Mouse (Mus musculus): ENCODE measurements around the gene Gm17268. TPM values are rescaled to one million over a fixed set of nuclear protein-coding genes. Genes with fewer than 3 reads are reported as not detected.
A peak's percentile ranks its signal among the peaks of the same experiment; 100 is the strongest.

Gene Gm17268
- total RNA-seq, 1 experiment: not detected

DNA sequence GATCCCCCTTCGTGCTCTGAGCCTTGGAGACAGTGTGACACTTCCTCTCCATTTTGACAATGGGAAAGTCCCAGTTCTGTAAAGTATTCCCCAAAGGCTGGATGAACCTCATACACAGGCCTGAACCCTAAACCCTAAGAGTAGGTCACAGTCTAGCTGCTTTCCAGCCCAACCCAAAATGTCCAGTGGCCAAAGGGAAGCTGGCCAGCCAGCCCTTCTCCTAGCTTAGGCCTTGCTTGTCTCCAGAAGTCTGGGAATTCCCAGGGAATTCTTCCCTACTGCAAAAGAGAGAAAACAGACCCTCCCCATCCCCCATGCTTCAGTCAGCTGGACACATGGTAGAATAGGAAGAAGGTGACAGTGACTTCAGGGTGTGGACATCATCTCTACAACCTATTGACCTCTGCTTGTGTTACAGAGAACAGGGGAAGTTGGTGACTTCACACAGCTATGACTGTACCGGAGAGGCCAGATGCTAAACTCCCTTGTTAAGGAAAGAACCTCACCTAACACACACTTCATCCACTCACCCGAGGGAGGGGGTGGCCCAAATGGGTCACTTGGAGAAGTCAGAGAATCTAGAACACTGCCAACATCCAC is 22.1 kb downstream of the Gm17268 start:
- in situ Hi-C loops (cut with MboI; ENCODE audit: low sequenced_read_pairs in 2 of 2, unreplicated experiment in 2 of 2): no loop called here

DNA sequence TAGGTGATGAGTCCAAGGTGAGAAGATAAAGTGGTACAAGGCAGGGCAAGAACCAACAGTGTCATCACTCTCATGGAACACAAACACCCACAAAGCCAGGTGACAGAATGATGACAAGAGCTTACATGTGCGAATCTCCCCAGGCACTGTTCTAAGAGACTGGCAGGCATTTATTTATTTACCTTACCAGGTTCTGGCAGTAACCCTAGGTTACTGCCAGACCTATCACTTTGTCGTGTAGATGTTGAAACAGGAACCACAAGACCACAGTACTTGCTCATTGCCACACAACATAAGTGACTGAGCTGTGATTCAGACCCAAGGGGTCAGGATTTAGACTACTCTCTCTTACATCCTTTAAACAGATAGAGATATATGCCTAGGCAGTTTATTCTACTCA is 23.3 kb downstream of the Gm17268 start:
- no peak for TF ChIP-seq HCFC1 (IDR thresholded peaks at IDR 0.05; ENCODE audit: borderline replicate concordance, insufficient read depth, low read length)
- TF ChIP-seq ZNF384 (IDR thresholded peaks at IDR 0.05; ENCODE audit: low read depth, low read length): no peak
- no peak for TF ChIP-seq CHD2 (IDR thresholded peaks at IDR 0.05; ENCODE audit: low read depth, low read length)
- no peak for TF ChIP-seq ZC3H11A (IDR thresholded peaks at IDR 0.05; ENCODE audit: borderline replicate concordance, low read depth, low read length)
- TF ChIP-seq MAFK (IDR thresholded peaks at IDR 0.05; ENCODE audit: insufficient read depth, low read depth, low read length): no peak
- Histone ChIP-seq H3K4me3 (ENCODE audit: insufficient read depth in 1 of 2, low read depth in 1 of 2, low read length in 2 of 2, poor library complexity in 1 of 2, severe bottlenecking in 1 of 2) (no peak overlapping the region), H3K36me3 (ENCODE audit: control insufficient read depth, insufficient read depth, low read length, poor library complexity, severe bottlenecking) (no peaks in the 10 kb centered on the region), H3K9ac (ENCODE audit: insufficient read depth, low read depth, low read length, poor library complexity, severe bottlenecking) (no peak overlapping the region), H3K27ac (ENCODE audit: insufficient read depth, low read depth, low read length, poor library complexity, severe bottlenecking) (no peak overlapping the region), H3K9me3 (ENCODE audit: control insufficient read depth, insufficient read depth, low read depth, low read length) (no peaks in the 10 kb centered on the region), H3K4me1 (ENCODE audit: control insufficient read depth in 2 of 2, insufficient read depth in 2 of 2, low read length in 2 of 2, poor library complexity in 1 of 2) (no peaks in the 10 kb centered on the region)
- in situ Hi-C loops (cut with MboI; ENCODE audit: low sequenced_read_pairs in 2 of 2, unreplicated experiment in 2 of 2): no loop called here
- no peak for DNase-seq (ENCODE audit: low read depth, low spot score)

More for the DNA sequence above, 22.1 kb downstream of the Gm17268 start:
- TF ChIP-seq MAFK (IDR thresholded peaks at IDR 0.05; ENCODE audit: insufficient read depth, low read depth, low read length) (no peak), HCFC1 (IDR thresholded peaks at IDR 0.05; ENCODE audit: borderline replicate concordance, insufficient read depth, low read length) (no peak), ZNF384 (IDR thresholded peaks at IDR 0.05; ENCODE audit: low read depth, low read length) (no peak), CHD2 (IDR thresholded peaks at IDR 0.05; ENCODE audit: low read depth, low read length) (no peak), ZC3H11A (IDR thresholded peaks at IDR 0.05; ENCODE audit: borderline replicate concordance, low read depth, low read length) (no peak)
- Histone ChIP-seq H3K4me3 (ENCODE audit: insufficient read depth in 1 of 2, low read depth in 1 of 2, low read length in 2 of 2, poor library complexity in 1 of 2, severe bottlenecking in 1 of 2) (no peak overlapping the region), H3K36me3 (ENCODE audit: control insufficient read depth, insufficient read depth, low read length, poor library complexity, severe bottlenecking) (no peaks in the 10 kb centered on the region), H3K9ac (ENCODE audit: insufficient read depth, low read depth, low read length, poor library complexity, severe bottlenecking) (no peak overlapping the region), H3K27ac (ENCODE audit: insufficient read depth, low read depth, low read length, poor library complexity, severe bottlenecking) (no peak overlapping the region), H3K9me3 (ENCODE audit: control insufficient read depth, insufficient read depth, low read depth, low read length) (no peaks in the 10 kb centered on the region), H3K4me1 (ENCODE audit: control insufficient read depth in 2 of 2, insufficient read depth in 2 of 2, low read length in 2 of 2, poor library complexity in 1 of 2) (no peaks in the 10 kb centered on the region)
- DNase-seq (ENCODE audit: low read depth, low spot score): no peak

DNA sequence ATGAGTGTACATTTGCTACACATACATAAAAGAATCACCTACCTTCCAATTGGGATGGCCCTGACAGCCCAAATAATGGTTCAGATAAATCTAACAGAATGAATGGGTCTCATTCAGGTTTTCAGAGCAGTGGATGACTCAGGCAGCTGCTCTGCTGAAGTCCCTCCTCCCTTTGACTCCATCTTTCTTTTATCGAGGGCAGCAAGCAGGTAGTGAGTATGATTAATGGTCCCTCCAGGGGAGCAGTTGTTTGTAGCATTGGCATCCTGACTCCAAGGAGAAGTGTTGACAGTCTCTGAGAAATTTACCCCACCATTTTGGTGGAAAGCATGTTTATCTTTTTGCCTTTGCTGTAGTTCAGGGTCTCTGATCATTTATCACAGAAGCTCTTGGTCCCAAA is 24.6 kb downstream of the Gm17268 start:
- Histone ChIP-seq H3K36me3 (ENCODE audit: control insufficient read depth, insufficient read depth, low read length, poor library complexity, severe bottlenecking) (no peaks in the 10 kb centered on the region), H3K27ac (ENCODE audit: insufficient read depth, low read depth, low read length, poor library complexity, severe bottlenecking) (no peak overlapping the region), H3K4me3 (ENCODE audit: insufficient read depth in 1 of 2, low read depth in 1 of 2, low read length in 2 of 2, poor library complexity in 1 of 2, severe bottlenecking in 1 of 2) (no peak overlapping the region), H3K9me3 (ENCODE audit: control insufficient read depth, insufficient read depth, low read depth, low read length) (no peaks in the 10 kb centered on the region), H3K4me1 (ENCODE audit: control insufficient read depth in 2 of 2, insufficient read depth in 2 of 2, low read length in 2 of 2, poor library complexity in 1 of 2) (no peaks in the 10 kb centered on the region), H3K9ac (ENCODE audit: insufficient read depth, low read depth, low read length, poor library complexity, severe bottlenecking) (no peak overlapping the region)
- TF ChIP-seq CHD2 (IDR thresholded peaks at IDR 0.05; ENCODE audit: low read depth, low read length) (no peak), HCFC1 (IDR thresholded peaks at IDR 0.05; ENCODE audit: borderline replicate concordance, insufficient read depth, low read length) (no peak)
- in situ Hi-C loops (cut with MboI; ENCODE audit: low sequenced_read_pairs in 2 of 2, unreplicated experiment in 2 of 2): no loop called here
- no peak for DNase-seq (ENCODE audit: low read depth, low spot score)

DNA sequence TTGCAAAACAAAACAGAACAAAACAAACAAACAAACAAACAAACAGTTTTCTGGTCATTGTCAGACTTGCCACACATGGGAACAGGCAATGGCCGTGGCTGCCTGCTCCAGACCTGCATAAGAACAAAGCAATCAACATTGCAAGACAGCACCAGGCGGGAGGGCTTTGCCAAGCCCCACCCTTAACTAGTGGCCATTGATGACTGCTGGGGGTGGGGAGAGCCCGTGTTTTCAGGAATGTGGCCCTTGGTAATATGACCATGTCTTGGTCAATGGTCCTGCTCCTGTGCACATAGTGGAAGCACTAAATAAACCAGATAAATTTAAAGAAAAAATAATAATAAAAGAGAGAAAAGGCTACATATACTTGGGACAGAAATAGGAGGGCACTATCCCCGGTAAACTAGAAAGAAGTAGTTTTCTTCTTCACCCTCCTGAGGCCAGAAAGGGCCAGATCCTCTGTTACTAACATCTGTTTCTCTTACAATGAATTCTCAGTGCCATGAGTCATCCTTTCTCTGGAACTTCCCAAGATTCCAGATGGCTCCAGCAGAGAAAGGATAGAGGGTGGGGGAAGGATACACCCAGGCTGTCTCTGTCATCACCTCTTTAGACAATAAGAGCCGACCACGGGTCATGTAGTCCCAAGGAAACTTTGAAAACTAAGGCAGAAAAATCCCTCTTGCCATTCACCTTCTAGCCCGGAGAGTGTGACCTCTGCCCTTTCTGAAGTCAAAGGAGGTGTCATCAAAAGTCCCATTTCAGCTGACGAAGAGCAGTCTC is 26.8 kb downstream of the Gm17268 start:
- no peaks in the 10 kb centered on the region for H3K36me3 ChIP-seq (ENCODE audit: control insufficient read depth, insufficient read depth, low read length, poor library complexity, severe bottlenecking)
- no peak overlapping the region for H3K27ac ChIP-seq (ENCODE audit: insufficient read depth, low read depth, low read length, poor library complexity, severe bottlenecking)
- in situ Hi-C loops (cut with MboI; ENCODE audit: low sequenced_read_pairs in 2 of 2, unreplicated experiment in 2 of 2): no loop called here
- H3K4me3 ChIP-seq (ENCODE audit: insufficient read depth in 1 of 2, low read depth in 1 of 2, low read length in 2 of 2, poor library complexity in 1 of 2, severe bottlenecking in 1 of 2): no peak overlapping the region
- TF ChIP-seq ZNF384 (IDR thresholded peaks at IDR 0.05; ENCODE audit: low read depth, low read length) (no peak), HCFC1 (IDR thresholded peaks at IDR 0.05; ENCODE audit: borderline replicate concordance, insufficient read depth, low read length) (no peak), MAFK (IDR thresholded peaks at IDR 0.05; ENCODE audit: insufficient read depth, low read depth, low read length) (no peak), CHD2 (IDR thresholded peaks at IDR 0.05; ENCODE audit: low read depth, low read length) (no peak), ZC3H11A (IDR thresholded peaks at IDR 0.05; ENCODE audit: borderline replicate concordance, low read depth, low read length) (no peak)
- peak; percentile 6 for DNase-seq (ENCODE audit: low read depth, low spot score)
- no peaks in the 10 kb centered on the region for H3K4me1 ChIP-seq (ENCODE audit: control insufficient read depth in 2 of 2, insufficient read depth in 2 of 2, low read length in 2 of 2, poor library complexity in 1 of 2)
- no peak overlapping the region for H3K9ac ChIP-seq (ENCODE audit: insufficient read depth, low read depth, low read length, poor library complexity, severe bottlenecking)
- H3K9me3 ChIP-seq (ENCODE audit: control insufficient read depth, insufficient read depth, low read depth, low read length): no peaks in the 10 kb centered on the region

Measured in ES-E14 (cell line).